Mouse (Mus musculus) midbrain, embryonic 16.5 days (tissue): ENCODE measurements at regions not wholly inside any gene's neighbourhood (a gene's known extent, or its start where the extent isn't known, plus 50 kb on each side); places are given as distances from the start of the nearest gene placed in this dataset.
A peak's percentile ranks its signal among the peaks of the same experiment; 100 is the strongest.

Source experiments
- ATAC-seq: fragments of 200-750 bp; cut with Nextera tagmentation; 2 replicates; pipeline ENCODE4 v1.8.0; 2017; ENCODE audit warnings: moderate TSS enrichment
- H3K27ac ChIP-seq: fragments of 300-500 bp; sonication (generic); 2 replicates; pipeline ENCODE4 v1.5.1; 2014; ENCODE audit warnings: mild to moderate bottlenecking, low read length, mixed read lengths
- H3K27me3 ChIP-seq: fragments of 300-500 bp; sonication (generic); 2 replicates; pipeline ENCODE4 v1.6.1; 2014; ENCODE audit warnings: low read depth, low read length, mixed read lengths; ENCODE audit not compliant: control insufficient read depth, insufficient read depth
- H3K36me3 ChIP-seq: fragments of 300-500 bp; sonication (generic); 2 replicates; pipeline ENCODE4 v1.6.1; 2014; ENCODE audit warnings: mild to moderate bottlenecking, low read length, moderate library complexity, mixed read lengths; ENCODE audit not compliant: control insufficient read depth, insufficient read depth
- H3K4me1 ChIP-seq: fragments of 300-500 bp; sonication (generic); 2 replicates; pipeline ENCODE4 v1.6.1; 2014; ENCODE audit warnings: mild to moderate bottlenecking, low read length, mixed read lengths; ENCODE audit not compliant: control insufficient read depth, insufficient read depth
- H3K4me2 ChIP-seq: fragments of 300-500 bp; sonication (generic); 2 replicates; pipeline ENCODE4 v1.6.1; 2014; ENCODE audit warnings: mild to moderate bottlenecking, low read length, mixed read lengths
- H3K4me3 ChIP-seq: fragments of 300-500 bp; sonication (generic); 2 replicates; pipeline ENCODE4 v1.5.1; 2014; ENCODE audit warnings: low read depth, mild to moderate bottlenecking, low read length, moderate library complexity, mixed read lengths
- H3K9ac ChIP-seq: fragments of 300-500 bp; sonication (generic); 2 replicates; pipeline ENCODE4 v1.6.1; 2014; ENCODE audit warnings: low read depth, low read length, mixed read lengths
- H3K9me3 ChIP-seq: fragments of 300-500 bp; sonication (generic); replicated peaks from 2 replicates; pipeline ENCODE4 v1.6.1; 2014; ENCODE audit warnings: mild to moderate bottlenecking, low read length, mixed read lengths; ENCODE audit not compliant: control insufficient read depth, poor library complexity, severe bottlenecking
- WGBS: fragments of 180-500 bp; shearing (Covaris S2); extraction: QIAGEN DNeasy Blood & Tissue Kit; methylation state at CpG from one replicate; pipeline ENCODE4 v1.1.7; 2014; 5-methylcytosine and 5-hydroxymethylcytosine counted together

DNA sequence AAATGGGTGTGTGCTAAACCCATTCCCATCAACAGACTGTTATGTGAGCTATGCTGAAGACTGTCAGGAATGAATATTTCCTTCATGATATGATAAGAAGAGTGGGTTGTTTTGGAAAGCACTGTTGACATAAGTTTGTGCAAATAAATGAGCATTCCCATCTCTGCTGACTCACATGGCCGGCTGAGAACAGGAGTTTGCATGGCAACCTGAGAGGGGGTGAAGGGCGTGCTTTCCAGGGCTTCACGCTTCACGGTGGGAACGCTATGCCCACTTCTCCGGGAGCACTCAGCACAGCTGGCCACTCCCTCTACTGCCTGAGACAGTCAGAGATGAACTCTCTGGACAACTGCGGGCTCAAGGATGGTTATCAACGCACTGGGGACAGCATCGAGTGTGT is 348.9 kb upstream of the Slc24a5 start:
- WGBS: 78% methylated on average over 9 of the region's 9 CpGs
- Histone ChIP-seq H3K36me3 (no peaks in the 10 kb centered on the region), H3K9ac (no peak overlapping the region), H3K4me1 (no peaks in the 10 kb centered on the region), H3K4me2 (no peak overlapping the region), H3K27ac (no peak overlapping the region), H3K27me3 (no peaks in the 10 kb centered on the region), H3K9me3 (no peaks in the 10 kb centered on the region; the same call in 1 of the 2 replicates), H3K4me3 (no peak overlapping the region)
- no peak for ATAC-seq

DNA sequence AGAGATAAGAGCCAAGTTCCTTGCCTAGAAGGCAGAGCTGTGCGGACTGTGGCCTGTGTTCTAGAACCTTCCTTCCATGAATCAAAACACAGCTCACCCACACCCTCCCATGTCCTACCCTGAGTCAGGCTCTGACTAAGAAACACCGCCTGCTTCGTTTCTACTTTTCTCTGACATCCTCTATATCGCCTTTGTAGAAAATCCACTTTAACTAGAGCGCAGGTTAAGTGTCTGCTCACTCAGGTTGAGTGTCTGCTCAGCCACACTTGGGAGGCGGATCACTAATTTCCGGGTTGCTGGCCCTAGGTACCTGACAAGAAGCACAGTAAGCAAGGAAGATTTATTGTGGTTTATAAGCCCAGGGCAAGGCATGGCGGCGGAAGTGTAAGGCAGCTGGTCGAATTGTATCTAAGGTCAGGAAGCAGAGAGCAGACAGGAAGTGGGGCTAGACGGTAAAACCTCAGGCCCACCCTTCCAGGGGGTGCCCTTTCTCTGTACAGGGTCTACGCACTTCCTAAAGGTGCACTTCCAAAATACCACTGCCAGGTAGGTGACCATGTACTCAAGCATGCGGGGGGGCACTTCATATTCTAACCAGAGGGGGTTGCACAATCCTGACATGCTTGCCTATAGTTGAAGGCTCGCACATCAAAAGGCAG is 348.0 kb upstream of the Slc24a5 start:
- Histone ChIP-seq H3K27ac (0 out of 2 replicates have a peak overlapping the region, but pooled peaks have one; percentile 2), H3K4me3 (no peak overlapping the region), H3K4me1 (peaks cover 3% of the 10 kb centered on the region; the same call in 1 of the 2 replicates), H3K9ac (no peak overlapping the region), H3K27me3 (no peaks in the 10 kb centered on the region), H3K4me2 (no peak overlapping the region), H3K36me3 (no peaks in the 10 kb centered on the region), H3K9me3 (no peaks in the 10 kb centered on the region; the same call in 1 of the 2 replicates)
- WGBS: 85% methylated on average over 14 of the region's 14 CpGs
- peak; percentile 11; the same call in 1 of the 2 replicates for ATAC-seq

DNA sequence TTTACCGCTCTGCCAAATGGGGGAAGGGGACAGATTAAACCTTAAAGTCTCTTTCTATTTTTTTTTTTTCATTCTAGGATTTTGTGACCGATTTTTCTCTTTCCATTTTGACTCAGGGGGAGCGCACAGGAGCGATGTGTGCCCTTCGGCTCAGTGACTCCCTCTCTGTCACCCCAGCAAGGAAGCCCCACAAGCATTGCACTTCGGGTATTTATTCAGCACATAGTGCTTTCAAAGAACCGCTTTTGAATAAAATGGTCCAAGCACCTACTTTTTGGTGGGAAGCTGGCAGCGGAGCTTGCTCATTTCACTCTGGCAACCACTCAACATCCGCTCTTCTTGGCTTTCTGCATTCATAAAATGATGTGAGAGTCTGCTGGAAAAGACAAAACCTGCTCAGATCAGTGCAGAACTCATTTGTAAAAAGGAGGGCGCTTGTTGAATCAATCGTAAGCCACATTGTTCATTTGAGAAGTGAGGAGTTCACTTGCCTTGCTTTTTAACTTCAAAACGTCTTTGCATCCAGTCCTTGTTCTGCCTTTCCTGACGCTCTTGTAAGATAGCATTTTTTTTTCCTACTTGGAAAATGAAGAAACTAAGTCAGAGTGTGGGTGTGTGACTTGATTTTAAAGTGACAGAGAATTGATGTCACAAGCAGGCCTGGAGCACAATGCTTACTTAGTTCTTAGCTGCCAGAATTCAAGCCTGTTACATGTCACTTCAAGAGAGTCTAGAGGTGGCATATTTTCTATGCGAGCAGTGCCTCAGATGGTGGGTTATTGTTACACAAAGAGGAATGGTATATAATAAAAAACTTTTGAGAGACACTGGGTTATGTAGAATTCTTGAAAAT is 347.1 kb upstream of the Slc24a5 start:
- ATAC-seq: peak; percentile 54; the same call in 1 of the 2 replicates
- Histone ChIP-seq H3K36me3 (no peaks in the 10 kb centered on the region), H3K4me3 (no peak overlapping the region), H3K27ac (no peak overlapping the region), H3K27me3 (no peaks in the 10 kb centered on the region), H3K9ac (no peak overlapping the region), H3K9me3 (no peaks in the 10 kb centered on the region; the same call in 1 of the 2 replicates), H3K4me2 (no peak overlapping the region), H3K4me1 (peaks cover 4% of the 10 kb centered on the region; the same call in 1 of the 2 replicates)
- 60% methylated on average over 14 of the region's 14 CpGs for WGBS

DNA sequence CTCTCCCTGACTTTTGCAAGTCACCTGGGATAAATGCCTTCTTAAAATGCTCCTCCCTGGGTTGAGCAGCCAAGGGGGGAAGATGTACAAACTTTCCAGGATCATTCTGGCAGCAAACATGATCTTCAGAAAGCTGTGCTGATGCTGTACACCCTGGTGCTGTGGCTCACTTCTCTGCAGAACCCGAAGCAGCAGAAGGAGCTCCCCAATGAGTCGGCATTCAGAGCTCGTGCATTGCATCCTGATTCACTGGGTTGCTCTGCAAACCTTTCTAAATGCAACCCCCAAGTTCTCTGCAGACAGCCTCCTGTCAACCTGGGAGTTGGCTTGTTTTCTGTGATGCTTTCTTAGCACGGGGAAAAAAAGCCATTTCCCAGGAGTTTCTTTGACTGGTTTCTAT is 343.8 kb upstream of the Slc24a5 start:
- H3K36me3 ChIP-seq: no peaks in the 10 kb centered on the region
- no peak overlapping the region for H3K9ac ChIP-seq
- no peak overlapping the region for H3K27ac ChIP-seq
- H3K27me3 ChIP-seq: no peaks in the 10 kb centered on the region
- H3K9me3 ChIP-seq: no peaks in the 10 kb centered on the region
- H3K4me1 ChIP-seq: peaks cover 4% of the 10 kb centered on the region; the same call in 1 of the 2 replicates
- no peak overlapping the region for H3K4me3 ChIP-seq
- ATAC-seq: no peak
- 68% methylated on average over 4 of the region's 4 CpGs for WGBS
- H3K4me2 ChIP-seq: no peak overlapping the region

DNA sequence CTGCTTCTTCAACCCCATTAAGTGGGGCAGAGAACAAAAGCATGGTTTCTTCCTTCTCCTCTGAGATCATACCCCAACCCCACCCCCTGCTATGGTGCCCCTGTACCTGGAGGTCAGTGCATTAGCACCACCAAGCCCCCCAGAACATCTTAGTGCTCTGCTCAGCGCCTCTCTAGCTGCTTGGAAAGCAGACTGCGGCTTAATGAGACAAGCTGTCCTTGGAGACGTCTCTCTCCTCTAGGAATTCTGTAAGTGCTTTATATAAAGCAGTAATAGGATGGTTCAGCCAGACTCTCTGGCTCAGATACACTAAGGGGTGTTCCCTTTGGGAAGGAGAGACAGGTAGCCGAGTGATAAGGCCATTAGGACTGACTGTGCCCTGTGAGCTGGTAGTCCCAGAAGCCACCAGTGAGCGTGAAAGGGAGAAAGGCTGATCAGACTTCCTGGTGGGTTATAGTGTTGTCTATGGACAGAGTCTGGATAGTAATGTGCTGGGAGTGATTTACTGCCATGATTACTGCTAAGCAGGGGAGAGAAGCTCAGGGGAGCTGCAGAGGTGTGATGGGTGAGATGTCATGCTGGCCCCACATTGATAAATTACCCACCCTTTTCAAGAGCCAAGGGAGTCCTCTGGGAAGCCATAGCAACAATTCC is 343.0 kb upstream of the Slc24a5 start:
- Histone ChIP-seq H3K4me1 (peaks cover 4% of the 10 kb centered on the region; the same call in 1 of the 2 replicates), H3K9ac (no peak overlapping the region), H3K4me3 (no peak overlapping the region), H3K4me2 (no peak overlapping the region), H3K27me3 (no peaks in the 10 kb centered on the region), H3K27ac (no peak overlapping the region), H3K9me3 (no peaks in the 10 kb centered on the region), H3K36me3 (no peaks in the 10 kb centered on the region)
- ATAC-seq: no peak
- 64% methylated on average over 5 of the region's 5 CpGs for WGBS

DNA sequence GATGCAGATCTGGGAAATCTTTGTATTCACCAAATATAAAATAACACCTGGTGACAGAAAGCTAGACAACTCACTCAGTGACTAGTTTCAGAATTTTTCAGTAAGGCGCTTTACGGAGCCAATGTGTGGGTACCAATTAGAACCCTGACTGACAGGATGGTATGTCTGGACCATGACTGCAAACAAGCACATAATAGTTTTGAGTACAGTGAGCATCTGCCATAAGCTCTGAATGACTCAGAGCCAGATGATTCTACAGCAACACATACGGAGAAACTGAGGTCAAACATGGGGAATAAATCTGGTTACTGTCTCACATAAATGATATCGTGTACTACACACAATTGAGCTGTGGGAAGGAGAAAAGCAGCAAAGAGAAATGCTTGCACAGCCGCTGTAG is 339.9 kb upstream of the Slc24a5 start:
- Histone ChIP-seq H3K9me3 (no peaks in the 10 kb centered on the region), H3K27ac (no peak overlapping the region), H3K4me2 (no peak overlapping the region), H3K27me3 (no peaks in the 10 kb centered on the region), H3K4me1 (peaks cover 4% of the 10 kb centered on the region; the same call in 1 of the 2 replicates), H3K4me3 (no peak overlapping the region), H3K9ac (no peak overlapping the region), H3K36me3 (no peaks in the 10 kb centered on the region)
- ATAC-seq: no peak
- WGBS: 93% methylated on average over 5 of the region's 5 CpGs

DNA sequence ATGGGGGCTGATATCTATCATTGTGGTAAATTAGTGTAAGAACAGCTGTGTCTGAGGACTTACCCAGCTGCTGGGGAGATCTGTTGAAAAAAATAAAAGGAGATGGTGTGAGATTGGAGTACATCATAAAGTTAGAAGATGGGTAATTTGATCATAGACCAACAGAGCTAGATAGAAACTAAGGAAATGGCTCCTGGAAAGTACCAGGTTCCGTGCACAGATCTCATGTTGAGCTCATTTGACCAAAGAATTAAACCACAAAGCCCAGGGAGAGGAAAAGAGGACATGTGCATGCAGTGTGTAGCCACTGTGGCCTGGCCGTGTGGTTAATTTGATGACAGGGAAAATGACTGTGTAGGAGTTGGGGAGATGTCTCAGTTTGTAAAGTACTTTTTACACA is 335.3 kb upstream of the Slc24a5 start:
- no peaks in the 10 kb centered on the region for H3K27me3 ChIP-seq
- ATAC-seq: no peak
- no peak overlapping the region for H3K4me3 ChIP-seq
- no peak overlapping the region for H3K4me2 ChIP-seq
- no peak overlapping the region for H3K27ac ChIP-seq
- 76% methylated on average over 2 of the region's 2 CpGs for WGBS
- no peak overlapping the region for H3K9ac ChIP-seq
- H3K9me3 ChIP-seq: no peaks in the 10 kb centered on the region
- no peaks in the 10 kb centered on the region for H3K4me1 ChIP-seq
- H3K36me3 ChIP-seq: no peaks in the 10 kb centered on the region

DNA sequence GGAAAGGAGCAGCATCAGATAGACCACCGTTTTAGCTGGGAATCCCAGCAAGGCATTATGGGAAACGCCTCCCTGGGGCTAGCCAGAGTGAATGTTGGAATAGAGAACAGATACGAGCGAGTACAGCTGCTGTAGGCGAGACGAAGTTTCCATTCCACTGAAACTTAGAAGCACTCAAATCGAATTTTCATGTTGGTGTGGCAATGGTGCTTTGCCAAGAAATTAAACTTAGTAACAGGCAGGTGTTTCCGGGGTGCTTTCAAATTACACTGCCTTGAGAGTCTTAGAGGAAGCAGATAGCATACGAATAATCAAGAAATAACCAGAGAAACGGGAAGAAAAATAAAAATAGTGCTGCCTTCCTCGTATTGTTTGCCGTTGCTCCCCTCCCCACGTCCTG is 327.1 kb upstream of the Slc24a5 start:
- Histone ChIP-seq H3K9ac (no peak overlapping the region), H3K27ac (no peak overlapping the region)

More for the DNA sequence above, 327.1 kb upstream of the Slc24a5 start:
- Histone ChIP-seq H3K9me3 (no peaks in the 10 kb centered on the region), H3K36me3 (no peaks in the 10 kb centered on the region), H3K27me3 (no peaks in the 10 kb centered on the region), H3K4me1 (no peaks in the 10 kb centered on the region; the same call in 1 of the 2 replicates), H3K4me3 (no peak overlapping the region), H3K4me2 (no peak overlapping the region)
- WGBS: 71% methylated on average over 13 of the region's 13 CpGs
- no peak for ATAC-seq
